Mouse (Mus musculus) naive thymus-derived CD4-positive, alpha-beta T cell, adult 2 months (primary cell): Measurements from ENCODE around the gene Pitpnb.

Experiments used
- DNase-seq: peaks from one replicate; pipeline ENCODE4 v3.0.0-alpha.2; 2011; ENCODE audit warnings: low read depth

The Pitpnb gene

GRCm38 (mm10) chr5:111344721-111345400 lies 14.3 kb downstream of the Pitpnb start:
- no peak for DNase-seq

GRCm38 (mm10) chr5:111356811-111357617 lies 26.5 kb downstream of the Pitpnb start:
- DNase-seq: peak; percentile 56

- DNase-seq: no peak
Observed at GRCm38 (mm10) chr5:111360546-111360945, 30.0 kb downstream of the Pitpnb start.

GRCm38 (mm10) chr5:111361058-111361457 lies 30.5 kb downstream of the Pitpnb start:
- no peak for DNase-seq

GRCm38 (mm10) chr5:111361846-111362245 lies 31.3 kb downstream of the Pitpnb start:
- DNase-seq: no peak

GRCm38 (mm10) chr5:111363446-111364062 lies 33.0 kb downstream of the Pitpnb start:
- DNase-seq: no peak

- peak; percentile 60 for DNase-seq
Observed at GRCm38 (mm10) chr5:111364533-111364932, 34.0 kb downstream of the Pitpnb start.

- no peak for DNase-seq
Observed at GRCm38 (mm10) chr5:111366140-111366539, 35.6 kb downstream of the Pitpnb start.

- DNase-seq: no peak
Observed at GRCm38 (mm10) chr5:111367937-111368517, 37.5 kb downstream of the Pitpnb start.

- no peak for DNase-seq
Observed at GRCm38 (mm10) chr5:111368576-111368975, 38.0 kb downstream of the Pitpnb start.

GRCm38 (mm10) chr5:111375616-111376015 lies 45.1 kb downstream of the Pitpnb start:
- no peak for DNase-seq

- no peak for DNase-seq
Observed at GRCm38 (mm10) chr5:111376276-111377020, 45.9 kb downstream of the Pitpnb start.

- DNase-seq: no peak
Observed at GRCm38 (mm10) chr5:111378126-111378993, 47.8 kb downstream of the Pitpnb start.

- no peak for DNase-seq
Observed at GRCm38 (mm10) chr5:111383335-111383734, 52.8 kb downstream of the Pitpnb start.

GRCm38 (mm10) chr5:111390911-111391310 lies 60.3 kb downstream of the Pitpnb start:
- DNase-seq: no peak

GRCm38 (mm10) chr5:111391485-111391884 lies 60.9 kb downstream of the Pitpnb start:
- no peak for DNase-seq

GRCm38 (mm10) chr5:111393346-111394197 lies 63.0 kb downstream of the Pitpnb start:
- DNase-seq: no peak

- no peak for DNase-seq
Observed at GRCm38 (mm10) chr5:111394198-111395053, 63.9 kb downstream of the Pitpnb start.

- no peak for DNase-seq
Observed at GRCm38 (mm10) chr5:111395771-111396170, 65.2 kb downstream of the Pitpnb start.
